Mouse (Mus musculus) layer of hippocampus, postnatal 14 days (tissue): Measurements from ENCODE around the gene 4921507P07Rik. TPM values are rescaled to one million over a fixed set of nuclear protein-coding genes. Genes with fewer than 3 reads are reported as not detected.
A peak's percentile ranks its signal among the peaks of the same experiment; 100 is the strongest.
"Not testable (repeated sequence)": the region's sequence is repeated elsewhere in the genome, so short reads cannot be mapped to it uniquely, and the experiment has no call there.

ENCODE experiments used
- DNase-seq, 2 experiments: peaks; one replicate each; pipeline ENCODE4 v3.0.0; 2021 to 2022; ENCODE audit warnings: low spot score in 2 of 2, mixed read lengths in 1 of 2
- total RNA-seq, 2 experiments: library from RNA; stranded (reverse); gene quantifications; 2 replicates each; pipeline ENCODE4 v1.2.3; 2021

The 4921507P07Rik gene
- total RNA-seq, 2 experiments from 2014 or later, result 0.39 to 0.41 TPM

DNA sequence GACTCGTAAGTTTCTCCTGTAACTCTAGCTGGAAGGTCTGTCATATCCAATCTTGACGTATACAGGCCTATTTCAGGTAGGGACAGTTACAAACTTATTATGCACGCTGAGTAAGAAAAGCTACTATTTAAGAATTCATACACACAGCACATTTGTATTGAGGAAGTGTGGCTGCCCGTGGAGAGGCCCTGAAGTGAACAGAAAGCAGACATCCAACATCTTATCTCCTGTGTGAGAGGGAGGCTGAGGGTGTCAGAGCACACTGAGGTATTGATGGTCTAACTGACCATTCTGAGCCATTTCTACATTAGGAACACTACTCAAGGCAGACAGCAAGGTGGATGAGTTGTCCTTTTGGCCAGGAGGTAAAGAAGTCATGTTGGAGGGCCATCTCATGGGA lies 37.6 kb downstream of the 4921507P07Rik start:
- no peak for DNase-seq

DNA sequence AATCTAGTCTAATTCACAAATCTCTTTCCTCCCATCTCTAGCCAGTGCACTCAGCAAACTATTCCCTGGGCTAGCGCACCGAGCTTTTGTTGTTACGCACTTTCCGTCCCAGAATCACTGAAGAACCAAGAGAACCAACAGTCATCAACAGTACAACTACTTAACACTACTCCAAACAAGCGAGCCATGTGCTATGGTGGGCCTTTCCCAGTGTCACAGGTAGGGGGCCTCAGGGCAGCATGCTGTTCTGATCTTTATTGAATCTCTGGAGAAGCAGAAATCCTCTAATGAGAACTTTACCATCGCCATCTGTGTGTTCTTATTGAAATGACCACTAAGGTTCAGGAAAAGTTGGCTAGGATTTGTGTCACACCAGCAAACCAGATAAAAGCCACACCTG lies 38.9 kb downstream of the 4921507P07Rik start:
- no peak for DNase-seq

DNA sequence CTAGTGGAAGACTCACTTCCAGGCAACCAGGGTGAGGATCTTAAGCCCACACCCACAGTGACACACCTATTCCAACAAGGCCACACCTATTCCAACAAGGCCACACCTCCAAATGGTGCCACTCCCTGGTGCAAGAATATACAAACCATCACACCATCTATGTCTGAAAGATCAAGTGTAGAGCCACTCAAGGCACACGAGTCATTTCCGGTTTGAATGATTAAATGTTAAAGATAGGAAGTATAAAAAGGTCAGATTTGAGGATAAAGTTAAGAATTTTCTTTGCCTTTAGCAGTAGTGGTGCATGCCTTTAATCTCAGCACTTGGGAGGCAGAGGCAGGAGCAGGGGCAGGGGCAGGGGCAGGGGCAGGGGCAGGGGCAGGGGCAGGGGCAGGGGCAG lies 42.2 kb downstream of the 4921507P07Rik start:
- not testable (repeated sequence) for DNase-seq

DNA sequence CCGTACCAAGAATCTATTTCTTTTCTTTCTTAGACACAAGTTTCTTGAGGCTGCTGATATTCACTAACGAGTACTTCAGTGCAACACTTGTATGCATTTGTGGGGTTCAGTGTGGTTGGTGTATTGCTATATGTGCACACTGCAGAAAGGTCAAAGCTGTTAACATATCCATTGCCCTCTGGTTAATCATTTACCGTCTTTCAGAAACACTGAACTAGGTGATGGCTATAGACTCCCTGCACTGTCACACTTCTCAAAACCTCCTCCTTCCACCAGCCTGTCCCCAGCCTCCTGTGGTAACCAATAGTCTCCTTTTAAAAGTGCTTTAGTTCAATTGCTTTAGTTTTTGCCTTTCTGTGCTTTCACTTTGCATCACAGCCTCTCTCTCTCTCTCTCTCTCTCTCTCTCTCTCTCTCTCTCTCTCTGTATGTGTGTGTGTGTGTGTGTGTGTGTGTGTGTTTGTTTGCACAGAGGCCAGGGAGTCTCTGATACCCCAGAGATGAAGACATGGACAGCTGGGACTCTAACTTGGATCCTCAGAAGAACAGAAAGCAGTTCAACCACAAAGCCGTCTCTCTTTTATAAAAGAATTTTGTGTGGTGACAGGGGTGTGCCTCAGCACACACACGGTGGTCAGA lies 43.4 kb downstream of the 4921507P07Rik start:
- DNase-seq, result no peak

GRCm38 (mm10) chr6:50549791-50550190 lies 46.6 kb downstream of the 4921507P07Rik start:
- peak; percentile 33 to 63 for DNase-seq

- DNase-seq, result no peak
Observed at GRCm38 (mm10) chr6:50549051-50549450, 47.4 kb downstream of the 4921507P07Rik start.

GRCm38 (mm10) chr6:50545412-50546043 lies 50.9 kb downstream of the 4921507P07Rik start:
- peak in 1 of 2 experiments; percentile 40 for DNase-seq

DNA sequence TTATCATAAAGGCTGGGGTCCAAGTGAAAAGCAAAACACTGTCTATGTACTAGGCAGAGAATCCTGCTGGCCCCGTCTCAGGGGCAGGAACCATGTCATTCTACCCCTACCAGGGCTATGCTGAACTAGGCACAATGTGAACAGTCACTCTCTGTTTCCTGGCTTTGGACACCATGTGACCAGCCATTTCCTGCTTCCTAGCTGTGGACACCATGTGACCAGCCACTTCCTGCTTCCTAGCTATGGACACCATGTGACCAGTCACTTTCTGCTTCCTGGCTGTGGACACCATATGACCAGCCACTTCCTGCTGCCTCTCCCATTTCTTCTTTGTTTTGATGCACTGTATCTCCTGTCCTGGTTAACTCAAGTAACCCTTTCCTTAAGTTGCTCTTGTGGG lies 53.9 kb downstream of the 4921507P07Rik start:
- no peak for DNase-seq

- no peak for DNase-seq
Observed at GRCm38 (mm10) chr6:50539641-50540040, 56.8 kb downstream of the 4921507P07Rik start.

DNA sequence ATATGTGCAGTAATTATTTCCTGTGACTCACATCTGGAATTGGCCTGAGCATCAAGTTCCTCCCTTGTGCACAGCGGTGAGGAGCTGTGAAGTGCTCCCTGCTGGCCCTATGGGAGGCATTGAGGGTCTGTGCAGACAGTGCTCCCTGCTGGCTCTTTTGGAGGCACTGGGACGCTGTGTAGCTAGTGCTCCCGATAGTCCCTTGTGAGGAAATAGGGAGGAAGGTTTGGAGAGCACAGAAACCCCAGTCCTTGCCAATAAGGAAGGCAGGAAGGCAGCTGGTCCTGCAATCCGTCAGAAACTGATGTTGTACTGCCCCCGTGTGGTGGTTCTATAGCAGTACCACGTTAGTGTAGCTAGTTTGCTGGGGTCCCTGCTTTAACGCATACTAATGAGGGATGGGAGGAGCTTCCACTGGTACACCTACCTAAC lies 60.0 kb downstream of the 4921507P07Rik start:
- DNase-seq, result peak; percentile 67 to 77

DNA sequence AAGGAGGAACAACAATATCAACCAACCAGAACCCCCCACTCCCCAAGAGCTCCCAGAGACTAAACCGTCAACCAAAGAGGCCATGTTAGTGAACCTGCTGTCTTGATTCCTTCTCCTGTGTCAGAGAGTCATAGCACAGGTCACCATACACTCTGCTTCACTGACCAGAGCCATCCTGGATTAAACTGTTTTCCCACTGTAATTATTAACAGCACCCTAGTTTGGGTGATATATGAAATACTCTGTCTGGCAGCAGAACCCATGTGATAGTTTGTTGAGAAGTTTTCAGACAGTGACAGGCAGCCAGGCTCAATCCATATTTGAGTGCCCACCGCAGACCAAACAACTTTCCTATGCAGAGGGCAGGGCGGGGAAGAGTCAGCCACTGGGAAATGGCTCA lies 61.1 kb downstream of the 4921507P07Rik start:
- no peak for DNase-seq

- no peak for DNase-seq
Observed at GRCm38 (mm10) chr6:50531920-50532319, 64.5 kb downstream of the 4921507P07Rik start.

DNA sequence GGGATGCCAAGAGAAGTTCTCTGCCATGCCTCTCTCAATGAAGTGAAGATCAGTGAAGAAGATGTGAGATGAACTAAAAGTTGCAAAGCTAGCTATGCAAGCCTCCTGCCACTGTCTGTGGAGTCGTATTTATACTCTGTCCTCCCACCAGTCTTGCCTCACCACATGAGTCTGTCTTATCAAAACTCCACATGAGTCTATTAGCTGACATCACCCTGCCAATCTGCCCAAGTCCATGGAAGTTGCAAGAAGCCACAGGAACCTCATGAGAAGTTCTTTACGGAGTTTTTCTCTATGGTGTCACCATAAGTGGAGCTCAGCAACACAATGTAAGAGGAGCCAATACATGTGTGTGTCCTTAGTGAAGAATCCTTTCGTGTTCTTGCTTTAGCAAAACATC lies 65.4 kb downstream of the 4921507P07Rik start:
- DNase-seq, result no peak

- DNase-seq, result no peak
Observed at GRCm38 (mm10) chr6:50529194-50529593, 67.2 kb downstream of the 4921507P07Rik start.

- DNase-seq, result no peak
Observed at GRCm38 (mm10) chr6:50527416-50527815, 69.0 kb downstream of the 4921507P07Rik start.

- DNase-seq, result peak; percentile 71 to 81
Observed at GRCm38 (mm10) chr6:50526597-50527024, 69.8 kb downstream of the 4921507P07Rik start.

- DNase-seq, result no peak
Observed at GRCm38 (mm10) chr6:50525846-50526245, 70.6 kb downstream of the 4921507P07Rik start.

DNA sequence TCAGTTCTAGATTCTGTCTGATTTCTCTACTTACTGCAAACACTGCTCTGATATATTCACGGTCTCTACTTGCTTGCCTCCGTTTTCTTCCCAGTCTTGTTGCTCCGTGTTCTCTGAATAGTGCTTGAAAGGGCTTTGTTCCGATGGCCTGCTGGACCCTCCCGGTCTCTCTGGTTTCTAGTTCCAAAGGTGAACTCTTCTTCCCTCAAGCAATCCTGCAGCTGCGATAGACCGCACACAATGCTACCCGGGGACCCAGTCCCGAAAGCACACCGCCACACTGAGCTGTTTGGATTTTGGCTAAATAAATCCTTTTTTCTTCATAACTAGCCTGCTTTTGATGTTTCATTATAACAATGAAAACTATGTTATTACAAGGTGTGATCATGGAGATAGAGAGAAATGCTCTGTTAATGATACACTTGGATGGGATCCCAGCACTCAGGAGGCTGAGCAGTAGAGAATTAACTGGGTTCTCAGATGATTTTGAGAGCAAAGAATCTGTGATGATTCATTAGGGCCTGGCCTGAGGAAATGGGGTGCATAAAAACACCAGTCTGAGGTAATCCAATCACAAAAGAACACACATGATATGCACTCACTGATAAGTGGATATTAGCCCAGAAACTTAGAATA lies 72.1 kb downstream of the 4921507P07Rik start:
- no peak for DNase-seq
